9 mouse cellular contexts compared by ENCODE assay signal in the genomic region with DNA sequence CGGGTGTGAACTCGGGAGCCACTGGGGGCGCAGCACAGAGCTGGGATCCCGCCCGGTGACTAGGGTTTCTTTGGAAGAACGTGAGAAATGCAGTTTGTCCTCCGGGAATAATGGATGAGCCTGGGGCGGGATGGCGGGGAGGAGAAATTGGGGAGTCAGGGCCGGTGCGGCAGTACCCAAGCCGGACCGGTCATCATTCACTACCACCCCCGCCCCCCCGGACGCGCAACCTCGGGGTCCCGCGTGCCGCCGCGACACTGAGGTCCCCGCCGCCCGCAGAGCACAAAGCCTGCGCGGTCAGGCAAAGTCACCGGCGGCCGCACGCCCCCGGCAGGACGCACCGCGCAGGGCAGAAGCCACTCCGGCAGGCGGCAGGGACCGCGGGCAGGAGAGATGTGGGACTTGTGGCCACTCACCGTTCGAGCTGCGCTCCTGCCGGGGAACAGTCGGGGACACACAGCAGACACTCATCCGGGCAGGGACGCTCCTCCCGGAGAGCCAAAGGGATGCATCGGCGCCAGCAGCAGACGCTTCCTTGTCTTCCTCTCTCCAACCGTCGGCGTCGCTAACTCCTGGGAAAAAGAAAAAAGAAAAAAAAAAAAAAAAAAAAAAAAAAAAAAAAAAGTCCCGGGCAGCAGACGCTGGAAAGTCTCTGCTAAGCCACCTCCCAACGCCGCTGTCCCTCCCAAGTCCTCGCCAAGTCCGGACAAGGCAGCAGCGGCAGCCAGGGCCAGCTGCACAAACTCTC. TPM values are rescaled to one million over a fixed set of nuclear protein-coding genes. Genes with fewer than 3 reads are reported as not detected.
DNase-seq lines count a peak whose midpoint lies in the region; ATAC-seq and TF ChIP-seq lines count a peak whose summit lies in the region.
"Had no signal": no experiment of that assay in that cellular context is flagged by ENCODE, and none has a peak within 500 bp of the region (broad histone marks: within the 10 kb centered on the region; RNA-seq: fewer than 3 reads in every experiment).

No protein-coding gene starts in this region.

- intact Hi-C loops in left cerebral cortex, postnatal 4 days (cut with DNase I), result no loop called here

- no peaks in the 10 kb centered on the region; the same call in 1 of the 2 replicates for H3K4me1 ChIP-seq in spleen, adult 2 months (ENCODE audit: control insufficient read depth, insufficient read depth, insufficient read length)
- peaks cover 6% of the 10 kb centered on the region for H3K4me1 ChIP-seq in midbrain, embryonic 11.5 days (ENCODE audit: control insufficient read depth, insufficient read depth, low read length)

- peaks cover 9% of the 10 kb centered on the region; the same call in 1 of the 2 replicates for H3K27me3 ChIP-seq in spleen, adult 2 months (ENCODE audit: control insufficient read depth, insufficient read depth, low read length)
- H3K27me3 ChIP-seq in midbrain, embryonic 11.5 days (ENCODE audit: control insufficient read depth, insufficient read depth, low read length), result no peaks in the 10 kb centered on the region
- H3K27me3 ChIP-seq: CH12.LX had no signal

- H3K4me2 ChIP-seq in midbrain, embryonic 11.5 days, result peak overlapping the region; percentile 55

- H3K27ac ChIP-seq in spleen, adult 2 months (ENCODE audit: insufficient read depth, low read length), result peak overlapping the region; percentile 47; the same call in 1 of the 2 replicates
- H3K27ac ChIP-seq in midbrain, embryonic 11.5 days (ENCODE audit: low read depth, low read length), result peak overlapping the region; percentile 87

- no peak for TF ChIP-seq CTCF in spleen, adult 2 months (IDR thresholded peaks at IDR 0.05; ENCODE audit: extremely low read depth, insufficient read depth, insufficient read length, insufficient replicate concordance)

- TF ChIP-seq POLR2A in spleen, adult 2 months (IDR thresholded peaks at IDR 0.05; ENCODE audit: low read depth, low read length), result no peak

- DNase-seq in spleen, adult 2 months (ENCODE audit: low read depth in 1 of 2, low spot score in 2 of 2), result no peak
- no peak for DNase-seq in spleen, adult 12 weeks (ENCODE audit: low spot score)
- peak; percentile 88 for DNase-seq in embryo, embryonic 9.5 days (ENCODE audit: extremely low spot score)
- peak; percentile 80 for DNase-seq in kidney, adult 18-20 months
- DNase-seq in left cerebral cortex, postnatal 4 days, result peak; percentile 82
- DNase-seq in midbrain, embryonic 11.5 days (ENCODE audit: low spot score, missing footprints), result peak; percentile 96
- peak; percentile 3 to 16 for DNase-seq in spleen, postnatal 36 days (ENCODE audit: low spot score in 2 of 2)

- no peaks in the 10 kb centered on the region for H3K9me3 ChIP-seq in midbrain, embryonic 11.5 days (ENCODE audit: control insufficient read depth, low read length)

- peak overlapping the region; percentile 35 for H3K4me3 ChIP-seq in spleen, adult 2 months (ENCODE audit: extremely low read depth, insufficient read depth, insufficient read length)
- peak overlapping the region; percentile 70 for H3K4me3 ChIP-seq in midbrain, embryonic 11.5 days (ENCODE audit: low read depth, low read length)

- 2% methylated on average over 62 of the region's 62 CpGs for WGBS in spleen, adult 2 months
- WGBS in midbrain, embryonic 11.5 days, result under 1% methylated on average over 62 of the region's 62 CpGs

- H3K36me3 ChIP-seq in spleen, adult 2 months (ENCODE audit: control insufficient read depth, insufficient read depth, low read length), result no peaks in the 10 kb centered on the region
- no peaks in the 10 kb centered on the region for H3K36me3 ChIP-seq in midbrain, embryonic 11.5 days (ENCODE audit: control insufficient read depth, insufficient read depth, low read length)

- ATAC-seq in granulocyte monocyte progenitor cell, adult 5-6 weeks (replicated peaks; ENCODE audit: poor library complexity, severe bottlenecking), result peak; percentile 74
- ATAC-seq in midbrain, embryonic 11.5 days (ENCODE audit: low FRiP score), result peak; percentile 88

- H3K9ac ChIP-seq in midbrain, embryonic 11.5 days (ENCODE audit: low read length), result peak overlapping the region; percentile 90

RNA-seq across cellular contexts. Expression of gene Tspan12, which starts 0.5 kb away (rescaled TPM):
- 0.89 and 1.4 TPM in 2 replicates for polyA plus RNA-seq in spleen, adult 2 months (2012; rRNA removed)
- total RNA-seq in granulocyte monocyte progenitor cell, adult 5-6 weeks (2014; fragmentation: Nextera tagmentation), result not detected in 2 replicates
- not detected in 2 replicates for total RNA-seq in granulocyte monocyte progenitor cell, adult 5-6 weeks (2017)
- total RNA-seq in left cerebral cortex, postnatal 4 days (2021), result 10 to 100 TPM; 21.1 to 23.3 TPM
- 53.2 and 64.8 TPM in 2 replicates for polyA plus RNA-seq in midbrain, embryonic 11.5 days (2014; fragmentation: Nextera tagmentation; extraction: Ambion mirVana)
- total RNA-seq: CH12.LX had no signal

Comparison
In these comparisons a context has a peak if more than half of its experiments do, and no peak if none do; other contexts are left out.
1. DNase-seq: peak in embryo, embryonic 9.5 days (single experiment), kidney, adult 18-20 months (single experiment), left cerebral cortex, postnatal 4 days (single experiment), midbrain, embryonic 11.5 days (single experiment) and spleen, postnatal 36 days (2 of 2); none in spleen, adult 2 months (0 of 2) and spleen, adult 12 weeks (single experiment).
2. RNA of gene Tspan12, which starts 0.5 kb away (total RNA-seq): 21.1 to 23.3 TPM in left cerebral cortex, postnatal 4 days; not detected in granulocyte monocyte progenitor cell, adult 5-6 weeks; every median in the first group is over 10 times any median in the second.